Mouse (Mus musculus) fat pad, adult 2 months (tissue): Measurements from ENCODE around the gene Zfp710.
"Not testable (repeated sequence)": the region's sequence is repeated elsewhere in the genome, so short reads cannot be mapped to it uniquely, and the experiment has no call there.

ENCODE experiments used
- DNase-seq: peaks from one replicate; pipeline ENCODE4 v3.0.0-alpha.2; 2011; ENCODE audit warnings: low read depth, low spot score; ENCODE audit errors: extremely low read depth

Zfp710 gene

DNA sequence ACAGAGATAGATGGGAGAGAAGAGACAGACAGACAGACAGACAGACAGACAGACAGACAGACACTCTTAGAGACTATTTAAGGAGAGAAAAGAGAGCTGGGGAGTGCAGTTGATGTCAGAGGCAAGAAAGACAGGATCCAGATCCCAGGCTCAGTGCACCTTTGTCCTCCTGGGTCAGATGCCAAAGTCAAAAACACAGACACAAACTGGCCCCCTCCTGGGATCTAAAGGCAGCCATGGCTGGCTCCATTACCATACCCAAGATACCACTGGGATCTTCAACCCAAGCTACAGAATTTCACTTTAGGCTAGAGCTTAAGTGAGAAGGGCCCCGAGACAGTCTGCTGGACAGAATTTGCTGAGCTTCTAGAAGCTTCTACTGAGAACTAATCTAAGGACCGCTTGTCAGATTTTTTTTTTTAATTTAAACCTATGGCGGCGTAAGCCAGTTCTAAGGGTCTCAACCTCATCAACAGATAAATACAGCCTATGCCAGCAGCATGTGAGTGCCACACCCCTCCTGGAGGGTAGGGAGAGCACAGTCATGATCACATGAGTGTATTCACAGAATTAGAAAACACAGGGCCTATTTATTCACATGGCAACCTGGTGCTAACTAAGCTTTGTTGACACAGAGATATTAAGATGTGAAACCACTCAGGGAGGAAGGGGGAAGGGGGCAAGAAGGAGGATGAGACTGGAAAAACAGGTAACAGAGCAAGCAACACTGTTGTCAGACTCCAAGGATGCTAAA is 81.2 kb downstream of the Zfp710 start:
- DNase-seq: no peak

DNA sequence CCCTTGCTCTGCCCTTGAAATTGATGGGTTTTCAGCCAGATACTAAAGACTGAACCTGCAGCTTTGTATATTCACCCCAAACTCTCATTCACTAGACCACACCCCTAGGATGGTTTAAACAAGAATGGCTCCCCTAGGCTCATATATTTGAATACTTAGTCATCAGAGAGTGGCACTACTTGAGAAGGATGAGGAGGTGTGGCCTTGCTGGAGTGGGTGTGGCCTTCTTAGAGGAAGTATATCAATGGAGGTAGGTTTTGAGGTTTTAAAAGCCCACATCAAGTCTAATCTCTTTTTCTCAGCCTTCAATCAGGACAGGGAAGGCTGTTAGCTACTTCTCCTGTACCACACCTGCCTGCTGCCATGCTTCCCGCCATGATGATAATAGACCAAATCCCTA is 81.8 kb downstream of the Zfp710 start:
- DNase-seq: no peak

DNA sequence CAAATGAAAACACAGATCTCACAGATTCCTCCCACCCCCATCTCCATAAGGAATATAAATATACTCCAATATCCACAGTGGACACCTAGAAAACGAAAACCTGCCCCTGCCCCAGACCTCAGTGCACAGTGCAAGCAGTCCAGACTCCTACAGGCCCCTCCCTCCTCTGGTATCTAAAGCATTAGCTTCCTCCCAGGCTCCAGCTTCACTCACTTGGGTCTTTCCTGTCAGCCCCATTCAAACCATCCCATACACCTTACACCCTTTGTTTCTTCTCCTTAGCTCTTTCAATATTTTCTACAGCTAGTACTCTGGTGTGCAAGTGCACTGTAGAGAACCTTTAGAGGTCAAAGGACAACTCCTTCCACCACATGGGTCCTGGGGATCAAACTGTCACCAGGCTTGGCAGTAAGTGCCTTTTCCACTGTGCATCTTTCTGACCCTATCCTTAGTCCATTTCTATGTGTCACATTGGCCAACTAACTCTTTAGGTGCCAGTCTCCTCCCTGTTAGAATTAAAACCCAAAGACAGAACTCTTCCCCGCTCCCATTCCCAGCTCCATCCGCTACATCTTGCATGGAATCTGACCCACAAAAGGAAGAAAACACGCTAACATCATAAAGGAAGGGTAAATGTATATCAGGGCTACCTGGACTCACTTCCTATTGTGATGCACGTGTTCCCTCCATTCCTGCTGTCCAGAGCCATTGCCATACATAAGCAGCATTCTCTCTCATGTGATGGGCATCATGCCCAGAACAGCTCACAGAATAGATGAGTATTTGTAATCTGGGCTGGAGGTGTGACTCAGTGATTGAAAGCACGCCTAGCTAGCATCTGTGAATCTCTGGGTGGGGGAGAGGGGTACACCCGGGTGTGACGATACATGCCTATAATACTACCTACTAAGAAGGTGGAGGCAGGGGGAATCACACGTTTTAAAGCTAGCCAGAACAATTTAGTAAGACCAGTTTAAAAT is 86.7 kb downstream of the Zfp710 start:
- DNase-seq: no peak

DNA sequence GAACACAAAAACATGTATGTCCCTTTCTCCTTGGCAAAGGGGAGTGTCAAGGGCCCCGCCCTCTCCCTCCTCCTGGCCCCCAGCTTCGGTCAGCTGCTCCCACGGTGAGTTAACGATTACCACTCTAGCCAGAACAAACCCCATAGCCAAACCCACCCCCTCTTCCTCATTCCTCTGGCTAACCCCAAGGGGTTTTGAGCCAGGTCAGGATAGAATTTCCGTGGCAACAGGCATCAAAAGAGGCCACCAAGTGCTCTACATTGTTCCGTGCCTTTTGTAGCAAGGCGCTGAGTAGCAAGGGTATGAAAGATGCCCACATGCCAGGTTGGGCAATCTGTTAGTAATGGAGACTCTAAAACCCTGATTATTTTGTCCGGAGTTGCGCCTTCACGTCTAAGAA is 89.4 kb downstream of the Zfp710 start:
- no peak for DNase-seq

DNA sequence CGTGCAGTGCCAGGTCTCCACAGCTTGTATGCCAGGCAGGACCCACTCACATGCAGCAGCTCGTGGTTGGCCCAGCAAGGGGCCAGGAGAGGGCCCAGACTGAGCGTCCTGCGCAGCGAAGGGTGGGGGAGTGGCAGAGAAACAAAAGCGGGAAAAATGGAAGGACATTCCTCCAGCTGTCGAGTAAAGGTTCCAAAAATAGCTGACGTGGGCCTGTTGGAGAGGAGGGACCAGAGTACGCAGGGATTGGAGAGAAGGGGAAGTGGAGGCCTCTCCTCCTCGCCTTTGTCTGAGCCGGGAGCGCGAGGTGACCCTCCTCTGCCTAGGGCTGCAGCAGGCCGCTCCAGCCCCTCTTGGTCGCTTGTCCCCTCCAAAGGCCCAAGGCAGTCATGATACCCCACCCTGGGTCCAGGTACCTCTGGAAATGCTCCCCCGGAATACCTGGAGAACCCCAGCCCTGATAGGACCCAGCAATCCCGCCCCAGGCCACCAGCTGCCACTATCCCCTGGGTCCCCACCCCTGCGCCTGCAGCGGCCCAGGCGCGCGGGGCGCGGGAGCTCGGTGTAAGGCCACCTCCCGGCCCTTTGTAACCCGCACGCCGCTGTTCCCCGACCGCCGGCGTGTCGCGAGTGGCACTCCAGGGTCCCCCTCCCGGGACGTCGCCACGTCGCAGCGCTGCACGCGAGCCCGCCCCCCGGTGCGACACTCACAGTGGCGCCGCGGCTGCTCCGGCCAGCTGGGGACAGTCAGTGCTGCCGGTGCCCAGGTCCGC is 90.0 kb downstream of the Zfp710 start:
- no peak for DNase-seq

DNA sequence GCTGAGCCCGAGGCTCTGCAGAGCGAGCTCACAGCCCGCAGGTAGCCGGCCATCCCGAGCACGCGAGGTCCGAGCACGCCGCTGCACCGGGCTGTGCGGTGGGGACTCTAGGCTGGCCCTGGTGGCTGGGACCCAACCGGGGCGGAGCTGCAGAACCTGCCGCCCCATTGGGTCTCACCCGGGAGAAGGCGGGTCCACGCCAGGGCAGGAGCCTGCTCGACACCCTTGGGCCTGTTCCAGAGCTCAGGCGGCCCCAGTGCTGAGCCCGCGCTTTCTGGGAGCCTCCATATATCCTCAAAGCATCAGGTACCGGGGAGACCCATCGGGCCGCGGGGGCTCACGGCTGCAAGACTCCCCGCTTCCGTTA is 90.6 kb downstream of the Zfp710 start, which contains the start of gene Idh2:
Idh2 (minus strand) TSS at position 169 of the 367 bp plus-strand sequence.
- no peak for DNase-seq

DNA sequence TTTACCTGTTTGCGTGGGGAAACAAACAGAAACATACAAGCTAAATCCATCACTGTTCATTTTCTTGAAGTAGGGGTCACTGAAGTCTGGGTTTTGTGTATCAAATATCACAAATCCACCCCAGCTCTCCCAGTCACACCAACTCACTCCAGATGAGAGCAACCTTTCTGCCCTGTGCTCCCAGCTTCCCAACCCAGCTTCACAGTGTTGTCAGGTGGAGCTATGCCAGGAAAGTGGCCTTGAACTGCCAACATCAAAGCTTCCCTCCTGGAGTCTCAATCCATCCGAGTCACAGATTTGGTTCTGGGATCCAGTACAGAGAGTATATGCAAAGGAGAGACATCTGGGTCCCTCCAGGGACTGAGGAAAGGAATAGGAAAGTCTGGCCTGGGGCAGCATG is 91.5 kb downstream of the Zfp710 start:
- no peak for DNase-seq

DNA sequence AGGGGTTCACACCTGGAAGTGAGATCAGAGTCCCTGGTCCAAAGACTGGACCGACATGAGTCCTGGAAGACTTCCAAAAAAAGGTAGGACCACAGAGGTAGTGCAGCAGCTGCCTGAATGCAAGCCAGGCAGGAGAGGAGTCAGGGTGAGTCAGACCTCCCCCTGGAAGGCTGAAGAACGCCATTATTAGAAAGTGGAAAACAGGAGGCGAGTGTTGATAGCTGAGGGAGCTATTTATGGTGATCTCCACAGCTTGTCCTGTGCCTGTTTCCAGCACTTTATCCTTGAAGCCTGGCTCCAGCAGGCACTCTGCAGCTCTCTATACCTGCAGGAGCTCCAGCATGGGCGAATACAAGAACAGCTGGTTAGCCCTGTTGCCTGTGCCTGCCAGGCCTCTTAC is 94.6 kb downstream of the Zfp710 start:
- no peak for DNase-seq

DNA sequence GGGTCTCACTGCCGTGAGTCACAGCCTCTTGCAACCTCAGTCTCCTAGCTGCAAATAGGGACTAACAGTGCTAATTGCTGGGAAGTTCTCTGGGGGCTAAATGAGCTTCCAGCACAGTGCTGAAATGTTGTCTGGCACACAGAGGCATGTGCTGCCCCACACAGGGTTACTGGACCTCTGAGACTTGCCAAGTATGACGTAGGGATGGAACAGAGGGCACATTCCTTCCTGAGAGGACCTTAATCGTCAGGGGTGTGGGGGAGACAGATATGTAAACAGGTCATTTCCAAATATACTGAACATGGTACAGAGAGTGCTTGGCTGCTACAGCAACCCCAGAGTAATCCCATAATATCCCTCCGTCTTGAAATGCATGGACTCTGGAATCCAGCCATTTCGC is 96.5 kb downstream of the Zfp710 start:
- DNase-seq: no peak

DNA sequence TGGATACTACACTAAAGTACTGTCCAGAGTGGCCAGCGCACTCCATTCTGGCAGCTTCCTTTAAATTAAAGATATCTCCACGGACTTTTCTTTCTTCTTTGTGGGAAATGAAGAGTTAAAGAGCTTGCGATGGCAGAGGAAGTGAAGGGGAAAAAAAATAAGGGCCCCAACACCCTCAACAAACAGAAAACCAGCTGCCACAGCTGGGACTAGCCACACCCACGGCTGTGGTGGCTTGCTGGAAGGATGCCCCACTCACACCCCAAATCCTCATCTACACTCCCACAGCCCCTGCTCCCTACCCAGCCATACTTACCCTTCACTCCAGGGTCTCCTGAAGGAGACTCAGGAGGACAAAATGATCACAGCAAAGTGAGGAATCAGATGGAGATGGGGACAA is 98.5 kb downstream of the Zfp710 start:
- DNase-seq: no peak

DNA sequence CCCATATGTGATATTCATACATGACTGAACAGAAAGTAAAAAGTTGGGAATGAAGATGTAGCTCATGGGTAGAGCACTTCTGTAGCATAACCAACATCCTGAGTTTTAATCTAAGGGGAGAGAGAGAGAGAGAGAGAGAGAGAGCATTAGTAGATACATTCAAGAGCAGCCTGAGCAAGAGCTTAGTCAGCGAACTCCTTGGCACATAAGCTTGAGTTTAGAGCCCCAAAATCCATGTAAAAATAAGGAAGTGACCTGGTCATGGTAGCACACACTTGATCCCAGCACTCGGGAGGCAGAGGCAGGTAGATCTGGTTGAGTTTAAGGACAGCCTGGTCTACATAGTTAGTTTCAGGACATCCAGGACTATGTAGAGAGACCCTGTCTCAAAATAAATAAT is 99.1 kb downstream of the Zfp710 start:
- no peak for DNase-seq

DNA sequence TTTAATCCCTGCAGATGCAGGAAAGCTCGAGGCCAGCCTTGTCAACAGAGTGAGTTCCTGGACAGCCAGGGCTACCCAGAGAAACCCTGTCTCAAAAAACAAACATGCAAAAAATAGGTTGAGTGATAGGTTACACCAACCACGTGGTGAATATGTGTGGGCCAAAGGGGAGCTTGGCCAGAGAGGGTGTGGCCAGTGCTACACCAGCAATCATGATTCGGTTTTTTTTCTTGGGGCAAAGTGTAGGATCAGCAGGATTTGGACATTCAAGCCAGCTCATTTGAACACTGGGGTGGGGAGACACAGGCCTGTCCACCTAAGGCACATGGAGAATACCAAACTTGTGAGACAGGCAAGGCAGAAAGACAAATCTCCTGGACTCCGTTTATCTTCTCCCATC is 104.7 kb downstream of the Zfp710 start:
- DNase-seq: no peak

DNA sequence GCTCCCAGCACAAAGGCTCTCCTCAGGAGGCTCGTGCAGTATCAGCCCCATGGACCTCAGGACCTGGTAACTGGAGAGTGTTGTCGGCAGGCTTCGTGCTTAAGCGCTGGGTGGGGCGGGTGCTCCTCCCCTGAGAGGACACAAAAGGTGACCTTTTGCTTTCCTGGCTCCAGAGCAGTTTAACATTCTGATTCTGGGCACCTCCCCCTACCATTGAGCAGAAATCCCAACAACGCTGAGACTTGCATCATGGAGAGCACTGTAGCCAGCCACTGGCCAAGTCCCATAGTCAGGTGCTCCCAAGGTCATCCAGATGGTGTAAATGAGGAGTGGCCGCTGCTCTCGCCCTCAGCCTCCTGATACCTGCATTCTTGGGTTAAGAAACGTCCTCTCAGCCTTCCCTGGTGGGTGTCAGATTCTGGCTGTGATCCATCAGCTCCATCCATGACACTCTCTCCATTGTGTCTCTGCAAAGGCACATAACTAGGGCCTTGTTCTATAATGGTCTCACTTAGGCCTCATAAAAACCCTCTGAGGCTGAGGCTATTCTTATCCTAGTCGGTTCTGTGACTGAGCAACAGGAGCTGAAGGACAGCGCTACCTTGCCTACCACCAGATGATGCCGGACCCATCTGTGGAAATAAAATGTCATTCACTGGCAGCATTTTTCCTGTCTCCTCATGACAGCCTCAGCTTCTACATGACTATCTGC is 105.9 kb downstream of the Zfp710 start:
- DNase-seq: no peak

DNA sequence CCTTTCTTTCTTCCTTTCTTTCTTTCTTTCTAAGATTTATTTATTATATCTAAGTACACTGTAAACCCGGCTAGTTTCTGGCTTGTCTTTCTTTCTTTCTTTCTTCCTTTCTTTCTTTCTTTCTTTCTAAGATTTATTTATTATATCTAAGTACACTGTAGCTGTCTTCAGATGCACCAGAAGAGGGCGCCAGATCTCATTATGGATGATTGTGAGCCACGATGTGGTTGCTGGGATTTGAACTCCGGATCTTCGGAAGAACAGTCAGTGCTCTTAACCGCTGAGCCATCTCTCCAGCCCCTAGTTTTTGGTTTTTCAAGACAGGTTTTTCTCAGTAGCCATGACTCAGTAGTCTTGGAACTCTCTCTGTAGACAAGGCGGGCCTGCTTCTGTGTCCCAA is 106.7 kb downstream of the Zfp710 start:
- DNase-seq: not testable (repeated sequence)

DNA sequence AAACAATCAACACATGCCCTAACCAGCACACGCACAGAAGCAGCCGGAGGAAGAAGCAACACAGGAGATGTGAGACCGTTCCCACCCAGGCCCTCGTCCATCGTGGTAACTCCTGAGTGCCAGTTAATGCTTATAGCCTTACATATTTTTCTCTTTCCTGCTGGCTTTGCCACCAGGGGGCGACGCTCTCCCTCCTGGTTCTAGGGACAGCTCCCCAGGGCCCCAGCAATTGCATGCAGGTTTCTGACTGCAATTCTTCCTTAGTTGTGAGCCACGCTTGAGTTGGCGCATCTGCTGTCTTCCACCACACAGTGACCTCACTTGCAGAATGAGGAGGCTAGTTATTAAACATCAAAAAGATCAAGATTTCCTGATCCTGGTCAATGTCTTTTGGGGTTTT is 107.9 kb downstream of the Zfp710 start:
- no peak for DNase-seq

DNA sequence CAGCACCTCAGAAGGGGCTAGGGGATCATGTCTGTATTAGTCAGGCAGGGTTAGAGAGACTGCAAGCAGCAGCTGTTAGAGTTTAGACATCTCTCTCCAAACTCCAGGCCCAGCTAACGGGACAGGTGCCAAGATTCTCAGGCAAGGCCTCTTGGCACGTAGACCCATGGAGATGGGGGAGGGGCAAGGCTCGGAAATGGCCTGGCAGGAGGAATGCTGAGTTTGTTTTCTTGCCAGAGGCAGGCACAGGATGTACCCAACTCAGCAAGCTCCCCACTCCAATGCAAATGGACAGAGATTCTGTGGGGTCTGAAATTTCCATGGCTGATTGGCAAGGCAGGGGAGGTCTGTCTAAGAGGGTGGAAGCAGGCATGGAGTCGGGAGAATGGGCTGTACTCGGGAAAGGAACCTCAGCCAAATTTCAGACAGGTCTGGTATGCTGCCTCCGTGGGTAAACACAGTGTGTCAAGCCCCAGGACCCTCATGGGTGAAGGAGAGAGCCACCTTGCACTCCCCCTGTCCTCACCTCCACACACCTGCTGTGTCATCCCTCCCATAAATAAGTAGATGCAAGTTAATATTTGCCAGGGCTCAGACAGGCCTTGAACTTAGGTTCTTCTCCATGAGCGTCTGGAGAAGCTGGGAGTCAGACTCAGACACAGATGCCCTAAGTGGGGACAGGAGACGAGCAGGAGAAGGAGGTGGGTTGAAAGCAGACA is 110.0 kb downstream of the Zfp710 start:
- DNase-seq: no peak

DNA sequence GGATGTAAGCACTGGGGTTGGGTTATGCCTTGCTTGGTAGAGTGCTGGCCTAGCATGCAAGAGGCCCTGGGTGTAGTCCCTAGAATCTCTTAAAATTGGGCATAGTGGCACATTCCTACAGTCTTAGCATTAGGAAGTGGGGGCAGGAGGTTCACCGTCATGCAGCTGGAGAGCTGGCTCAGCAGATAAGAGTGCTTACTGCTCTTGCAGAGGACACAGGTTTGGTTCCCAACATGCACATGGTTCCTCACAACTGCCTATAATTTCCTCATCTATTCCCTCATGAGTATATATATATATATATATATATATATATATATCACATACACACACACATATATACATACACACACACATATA is 110.5 kb downstream of the Zfp710 start:
- DNase-seq: no peak

DNA sequence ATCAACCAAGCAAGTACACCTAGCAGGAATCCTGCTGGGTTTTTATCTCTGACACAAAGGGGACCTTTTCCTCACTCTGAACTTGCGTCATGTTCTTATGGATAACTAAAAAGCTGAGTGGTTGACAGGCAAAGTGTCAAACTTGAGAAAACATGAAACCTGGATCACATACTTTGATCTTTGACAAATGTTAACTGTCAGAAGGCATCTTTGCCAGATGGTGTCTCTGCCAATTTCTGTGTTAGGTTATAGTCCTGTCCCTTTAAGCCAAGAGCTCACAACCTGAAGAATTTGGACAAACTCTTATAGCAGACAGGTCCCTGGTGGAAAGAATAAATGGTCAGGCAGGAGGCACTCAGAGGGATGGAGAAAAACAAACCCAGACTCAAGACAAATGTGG is 113.8 kb downstream of the Zfp710 start:
- no peak for DNase-seq

DNA sequence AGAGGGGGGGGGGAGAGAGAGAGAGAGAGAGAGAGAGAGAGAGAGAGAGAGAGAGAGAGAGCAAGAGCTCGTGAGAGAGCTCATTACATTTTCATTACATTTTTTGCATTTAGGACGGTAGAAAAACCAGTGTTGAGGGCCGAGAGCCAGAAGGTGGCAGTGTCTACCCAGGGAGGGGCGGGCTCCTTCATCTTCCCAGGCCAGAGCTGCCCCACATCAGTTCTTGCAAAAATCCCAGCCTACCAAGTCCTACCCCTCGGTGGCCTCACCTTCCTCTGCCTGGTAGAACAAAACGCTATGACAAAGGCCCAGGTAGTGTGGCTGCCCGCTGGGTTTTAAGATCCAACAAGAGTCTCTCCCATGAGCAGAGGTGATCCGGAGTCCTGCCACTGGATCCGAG is 116.2 kb downstream of the Zfp710 start:
- DNase-seq: no peak
